Mouse (Mus musculus) forebrain, postnatal 0 days (tissue): ENCODE measurements around the gene Lrig3. TPM values are rescaled to one million over a fixed set of nuclear protein-coding genes. Genes with fewer than 3 reads are reported as not detected.

Source experiments
- ATAC-seq: fragments of 200-750 bp; cut with Nextera tagmentation; 2 replicates; pipeline ENCODE4 v1.8.0; 2017; ENCODE audit warnings: mild to moderate bottlenecking, moderate library complexity
- DNase-seq: peaks from one replicate; pipeline ENCODE4 v3.0.0-alpha.2; 2015
- H3K27ac ChIP-seq: fragments of 300-500 bp; sonication (generic); 2 replicates; pipeline ENCODE4 v1.5.1; 2014; ENCODE audit warnings: low read depth, mild to moderate bottlenecking, antibody characterized with exemption, low read length, moderate library complexity, mixed read lengths
- H3K27me3 ChIP-seq: fragments of 300-500 bp; sonication (generic); 2 replicates; pipeline ENCODE4 v1.6.1; 2014; ENCODE audit warnings: mild to moderate bottlenecking, low read length, mixed read lengths; ENCODE audit not compliant: insufficient read depth
- H3K36me3 ChIP-seq: fragments of 300-500 bp; sonication (generic); 2 replicates; pipeline ENCODE4 v1.6.1; 2014; ENCODE audit warnings: mild to moderate bottlenecking, moderate library complexity; ENCODE audit not compliant: insufficient read depth
- H3K4me1 ChIP-seq: fragments of 300-500 bp; sonication (generic); 2 replicates; pipeline ENCODE4 v1.6.1; 2014; ENCODE audit warnings: antibody characterized with exemption; ENCODE audit not compliant: insufficient read depth
- H3K4me2 ChIP-seq: fragments of 300-500 bp; sonication (generic); 2 replicates; pipeline ENCODE4 v1.6.1; 2014; ENCODE audit warnings: low read depth, mild to moderate bottlenecking, moderate library complexity
- H3K4me3 ChIP-seq: fragments of 300-500 bp; sonication (generic); 2 replicates; pipeline ENCODE4 v1.5.1; 2014; ENCODE audit warnings: low read depth, low read length, mixed read lengths
- H3K9ac ChIP-seq: fragments of 300-500 bp; sonication (generic); 2 replicates; pipeline ENCODE4 v1.6.1; 2014; ENCODE audit warnings: mild to moderate bottlenecking
- H3K9me3 ChIP-seq: fragments of 300-500 bp; sonication (generic); 2 replicates; pipeline ENCODE4 v1.6.1; 2016; ENCODE audit warnings: low read length
- CTCF ChIP-seq: sonication (generic); IDR thresholded peaks from 2 replicates; pipeline ENCODE4 v1.5.1; 2016; ENCODE audit warnings: antibody characterized with exemption, control low read depth, low read depth
- whole genome bisulfite sequencing: fragments of 180-500 bp; shearing (Covaris S2); extraction: QIAGEN DNeasy Blood & Tissue Kit; methylation state at CpG from one replicate; pipeline ENCODE4 v1.1.7; 2014; 5-methylcytosine and 5-hydroxymethylcytosine counted together
- polyA plus RNA-seq: library from polyadenylated mRNA; unstranded; fragments of >200 nt; fragmentation: Nextera tagmentation; extraction: Ambion mirVana; gene quantifications from 2 replicates; pipeline ENCODE4 v1.2.1, GENCODE M21; 2015
- total RNA-seq: library from RNA; depleted of rRNA; stranded (reverse); fragments of >200 nt; gene quantifications from 2 replicates; pipeline ENCODE4 v1.2.3, GENCODE M21; 2014

Lrig3 gene
- total and polyA plus RNA-seq, 2 experiments from 2014 or later = 1.7 to 5.2 TPM

- no peak overlapping the region for H3K4me2 ChIP-seq
- WGBS = 23% methylated on average over 7 of the region's 7 CpGs
- H3K27me3 ChIP-seq = no peaks in the 10 kb centered on the region
- H3K9me3 ChIP-seq = no peaks in the 10 kb centered on the region
- ATAC-seq = no peak; the same call in 1 of the 2 replicates
- no peak overlapping the region for H3K9ac ChIP-seq
- no peak for DNase-seq
- no peak overlapping the region for H3K4me3 ChIP-seq
- H3K36me3 ChIP-seq = no peaks in the 10 kb centered on the region
- H3K27ac ChIP-seq = no peak overlapping the region
- TF ChIP-seq CTCF = no peak
- H3K4me1 ChIP-seq = no peaks in the 10 kb centered on the region
Observed at GRCm38 (mm10) chr10:125989890-125990289, 23.9 kb downstream of the Lrig3 start.

- H3K4me2 ChIP-seq = no peak overlapping the region
- H3K36me3 ChIP-seq = no peaks in the 10 kb centered on the region
- 24% methylated on average over 5 of the region's 5 CpGs for WGBS
- H3K27me3 ChIP-seq = no peaks in the 10 kb centered on the region
- H3K27ac ChIP-seq = no peak overlapping the region
- H3K4me1 ChIP-seq = no peaks in the 10 kb centered on the region
- no peaks in the 10 kb centered on the region for H3K9me3 ChIP-seq
- no peak overlapping the region for H3K9ac ChIP-seq
- DNase-seq (no peak), ATAC-seq (no peak)
- TF ChIP-seq CTCF = no peak
- no peak overlapping the region for H3K4me3 ChIP-seq
Observed at GRCm38 (mm10) chr10:125990394-125990793, 24.4 kb downstream of the Lrig3 start.

- DNase-seq (no peak), ATAC-seq (no peak)
- TF ChIP-seq CTCF = no peak
- H3K4me1 ChIP-seq = no peaks in the 10 kb centered on the region
- no peak overlapping the region for H3K4me3 ChIP-seq
- no peaks in the 10 kb centered on the region for H3K27me3 ChIP-seq
- WGBS = 69% methylated on average over 7 of the region's 7 CpGs
- H3K27ac ChIP-seq = no peak overlapping the region
- no peaks in the 10 kb centered on the region for H3K9me3 ChIP-seq
- H3K36me3 ChIP-seq = no peaks in the 10 kb centered on the region
- H3K9ac ChIP-seq = no peak overlapping the region
- H3K4me2 ChIP-seq = no peak overlapping the region
Observed at GRCm38 (mm10) chr10:125991819-125992218, 25.9 kb downstream of the Lrig3 start.

- H3K4me3 ChIP-seq = no peak overlapping the region
- DNase-seq = no peak
- no peaks in the 10 kb centered on the region for H3K27me3 ChIP-seq
- no peaks in the 10 kb centered on the region for H3K4me1 ChIP-seq
- no peak overlapping the region for H3K9ac ChIP-seq
- no peak for ATAC-seq
- no peaks in the 10 kb centered on the region for H3K9me3 ChIP-seq
- H3K27ac ChIP-seq = no peak overlapping the region
- no peaks in the 10 kb centered on the region for H3K36me3 ChIP-seq
- WGBS = 84% methylated on average over 1 of the region's 1 CpGs
- TF ChIP-seq CTCF = peak; percentile 52
- no peak overlapping the region for H3K4me2 ChIP-seq
Observed at GRCm38 (mm10) chr10:125994855-125995254, 28.9 kb downstream of the Lrig3 start.

GRCm38 (mm10) chr10:125995701-125996100 lies 29.7 kb downstream of the Lrig3 start:
- H3K27me3 ChIP-seq = no peaks in the 10 kb centered on the region
- H3K36me3 ChIP-seq = no peaks in the 10 kb centered on the region
- DNase-seq (no peak), ATAC-seq (no peak)
- H3K4me2 ChIP-seq = no peak overlapping the region
- 44% methylated on average over 6 of the region's 6 CpGs for WGBS
- no peak overlapping the region for H3K27ac ChIP-seq
- no peak overlapping the region for H3K9ac ChIP-seq
- no peaks in the 10 kb centered on the region for H3K4me1 ChIP-seq
- no peak for TF ChIP-seq CTCF
- no peak overlapping the region for H3K4me3 ChIP-seq
- H3K9me3 ChIP-seq = no peaks in the 10 kb centered on the region

- peak; percentile 61 for ATAC-seq
- Histone ChIP-seq H3K36me3 (no peaks in the 10 kb centered on the region), H3K27ac (no peak overlapping the region), H3K4me3 (no peak overlapping the region), H3K27me3 (no peaks in the 10 kb centered on the region), H3K9me3 (no peaks in the 10 kb centered on the region), H3K4me2 (no peak overlapping the region), H3K9ac (no peak overlapping the region), H3K4me1 (no peaks in the 10 kb centered on the region)
- no peak for TF ChIP-seq CTCF
- 15% methylated on average over 9 of the region's 9 CpGs for WGBS
- peak; percentile 73 for DNase-seq
Observed at GRCm38 (mm10) chr10:125996989-125997388, 31.0 kb downstream of the Lrig3 start.

- Histone ChIP-seq H3K4me1 (no peaks in the 10 kb centered on the region), H3K27me3 (no peaks in the 10 kb centered on the region), H3K4me3 (no peak overlapping the region), H3K9me3 (no peaks in the 10 kb centered on the region), H3K36me3 (no peaks in the 10 kb centered on the region), H3K9ac (no peak overlapping the region), H3K27ac (no peak overlapping the region), H3K4me2 (no peak overlapping the region)
- DNase-seq (no peak), ATAC-seq (no peak)
- no peak for TF ChIP-seq CTCF
- 96% methylated on average over 6 of the region's 6 CpGs for WGBS
Observed at GRCm38 (mm10) chr10:125999561-125999960, 33.6 kb downstream of the Lrig3 start.
